Mouse (Mus musculus) ES-Bruce4 (cell line): ENCODE results near the gene Map3k20.

ENCODE experiments used
- CTCF ChIP-seq: IDR thresholded peaks from one replicate; pipeline ENCODE4 v1.8.1; 2011; ENCODE audit warnings: low read depth, low read length
- EP300 ChIP-seq: IDR thresholded peaks from 2 replicates; pipeline ENCODE4 v1.6.1; 2011; ENCODE audit warnings: low read depth, low read length; ENCODE audit not compliant: insufficient read depth
- POLR2A ChIP-seq: IDR thresholded peaks from one replicate; pipeline ENCODE4 v1.8.1; 2011; ENCODE audit warnings: low read length; ENCODE audit not compliant: insufficient read depth

DNA sequence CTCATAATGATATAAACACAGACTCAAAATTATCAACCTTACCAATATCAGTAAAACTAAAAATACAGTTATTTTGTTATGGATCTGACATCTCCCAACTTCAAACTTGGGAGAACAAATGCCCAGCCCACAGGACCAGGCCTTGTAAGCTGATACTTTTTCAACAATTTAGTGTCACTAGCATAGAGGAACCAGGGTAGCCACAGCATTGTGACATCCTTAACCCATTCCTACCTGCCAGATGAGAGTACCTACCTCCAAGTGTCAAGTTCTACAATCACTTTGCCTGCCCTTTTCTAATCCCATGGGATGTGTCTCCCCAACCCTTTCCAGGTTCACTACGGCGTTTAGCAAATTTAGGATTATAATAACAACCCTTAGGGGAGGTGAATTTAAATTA, 47.0 kb upstream of the Map3k20 start:
- TF ChIP-seq CTCF, result no peak
- no peak for TF ChIP-seq POLR2A
- no peak for TF ChIP-seq EP300
